Mouse (Mus musculus) kidney, adult 2 months (tissue): Measurements from ENCODE around the gene Cers4. TPM values are rescaled to one million over a fixed set of nuclear protein-coding genes. Genes with fewer than 3 reads are reported as not detected.
A peak's percentile ranks its signal among the peaks of the same experiment; 100 is the strongest.

Experiments
- DNase-seq: peaks from one replicate; pipeline ENCODE4 v3.0.0; 2021
- H3K27ac ChIP-seq: fragments of 200-500 bp; 2 replicates; pipeline ENCODE4 v1.5.1; 2012; ENCODE audit warnings: low read depth, low read length, control low read depth, inconsistent platforms; ENCODE audit not compliant: insufficient read depth
- H3K27me3 ChIP-seq: fragments of 200-500 bp; replicated peaks from 2 replicates; pipeline ENCODE4 v1.6.1; 2012; ENCODE audit warnings: mild to moderate bottlenecking, moderate library complexity, low read length, inconsistent platforms; ENCODE audit not compliant: control insufficient read depth, insufficient read depth
- H3K36me3 ChIP-seq: fragments of 200-500 bp; 2 replicates; pipeline ENCODE4 v1.6.1; 2012; ENCODE audit warnings: mild to moderate bottlenecking, moderate library complexity, low read length, inconsistent platforms; ENCODE audit not compliant: control insufficient read depth, insufficient read depth
- H3K4me1 ChIP-seq: fragments of 200-500 bp; 2 replicates; pipeline ENCODE4 v1.6.1; 2011; ENCODE audit warnings: low read length; ENCODE audit not compliant: control insufficient read depth, insufficient read depth
- H3K4me3 ChIP-seq: fragments of 200-500 bp; 2 replicates; pipeline ENCODE4 v1.5.1; 2011; ENCODE audit warnings: mild to moderate bottlenecking, low read depth, low read length, control low read depth; ENCODE audit not compliant: insufficient read depth
- CTCF ChIP-seq: fragments of 200-500 bp; conservative IDR thresholded peaks from 2 replicates; pipeline ENCODE4 v1.5.1; 2011; ENCODE audit warnings: low read depth, mild to moderate bottlenecking, control low read depth, low read length, moderate library complexity, mixed read lengths; ENCODE audit not compliant: insufficient read depth, insufficient read length
- POLR2A ChIP-seq: fragments of 200-500 bp; IDR thresholded peaks from one replicate; pipeline ENCODE4 v1.6.1; 2011; ENCODE audit warnings: low read depth, low read length, control low read depth
- WGBS: fragments of 180-500 bp; shearing (Covaris S2); methylation state at CpG from one replicate; pipeline ENCODE4 v1.1.7; 2018; 5-methylcytosine and 5-hydroxymethylcytosine counted together
- polyA plus RNA-seq: library from polyadenylated mRNA; depleted of rRNA; stranded (reverse); fragments of >200 nt; gene quantifications from 2 replicates; pipeline ENCODE4 v1.2.3, GENCODE M21; 2012

Cers4 gene
- polyA plus RNA-seq, 1 experiment = 26.9 TPM

GRCm38 (mm10) chr8:4483330-4483729 lies 9.5 kb upstream of the Cers4 start:
- Histone ChIP-seq H3K4me1 (no peaks in the 10 kb centered on the region), H3K27ac (no peak overlapping the region), H3K36me3 (no peaks in the 10 kb centered on the region), H3K4me3 (no peak overlapping the region), H3K27me3 (no peaks in the 10 kb centered on the region)
- TF ChIP-seq POLR2A = no peak
- TF ChIP-seq CTCF = no peak
- DNase-seq = peak; percentile 56
- WGBS = 40% methylated on average over 6 of the region's 6 CpGs

- no peaks in the 10 kb centered on the region for H3K36me3 ChIP-seq
- H3K4me3 ChIP-seq = peak overlapping the region; percentile 75
- DNase-seq = peak; percentile 65
- WGBS = 15% methylated on average over 21 of the region's 21 CpGs
- no peaks in the 10 kb centered on the region for H3K27me3 ChIP-seq
- peak overlapping the region; percentile 33; the same call in 1 of the 2 replicates for H3K27ac ChIP-seq
- no peak for TF ChIP-seq CTCF
- H3K4me1 ChIP-seq = no peaks in the 10 kb centered on the region
These were observed 1.0 kb downstream of the Cers4 start for GRCm38 (mm10) chr8:4493686-4494440.

GRCm38 (mm10) chr8:4495976-4496375 lies 3.1 kb downstream of the Cers4 start:
- Histone ChIP-seq H3K4me3 (no peak overlapping the region), H3K36me3 (no peaks in the 10 kb centered on the region), H3K27me3 (no peaks in the 10 kb centered on the region), H3K4me1 (no peaks in the 10 kb centered on the region), H3K27ac (no peak overlapping the region)
- DNase-seq = no peak
- no peak for TF ChIP-seq CTCF
- TF ChIP-seq POLR2A = no peak
- 68% methylated on average over 6 of the region's 6 CpGs for WGBS

GRCm38 (mm10) chr8:4497610-4498009 lies 4.8 kb downstream of the Cers4 start:
- Histone ChIP-seq H3K4me1 (no peaks in the 10 kb centered on the region), H3K4me3 (no peak overlapping the region), H3K27ac (no peak overlapping the region), H3K36me3 (no peaks in the 10 kb centered on the region), H3K27me3 (no peaks in the 10 kb centered on the region)
- no peak for DNase-seq
- WGBS = 90% methylated on average over 1 of the region's 1 CpGs
- TF ChIP-seq POLR2A = no peak
- no peak for TF ChIP-seq CTCF

- Histone ChIP-seq H3K27me3 (no peaks in the 10 kb centered on the region), H3K4me3 (no peak overlapping the region), H3K4me1 (no peaks in the 10 kb centered on the region; the same call in 1 of the 2 replicates), H3K36me3 (no peaks in the 10 kb centered on the region), H3K27ac (no peak overlapping the region)
- 90% methylated on average over 1 of the region's 1 CpGs for WGBS
- TF ChIP-seq POLR2A = no peak
- no peak for TF ChIP-seq CTCF
- no peak for DNase-seq
These were observed 12.5 kb downstream of the Cers4 start for GRCm38 (mm10) chr8:4505364-4505763.

- TF ChIP-seq POLR2A (no peak), CTCF (no peak)
- Histone ChIP-seq H3K27me3 (no peaks in the 10 kb centered on the region), H3K36me3 (no peaks in the 10 kb centered on the region), H3K27ac (no peak overlapping the region), H3K4me3 (no peak overlapping the region), H3K4me1 (peaks cover 4% of the 10 kb centered on the region)
- DNase-seq = peak; percentile 23
- WGBS = 46% methylated on average over 5 of the region's 5 CpGs
These were observed 14.7 kb downstream of the Cers4 start for GRCm38 (mm10) chr8:4507527-4507926.

- 80% methylated on average over 4 of the region's 4 CpGs for WGBS
- Histone ChIP-seq H3K27me3 (no peaks in the 10 kb centered on the region), H3K4me3 (no peak overlapping the region), H3K4me1 (peaks cover 4% of the 10 kb centered on the region), H3K27ac (no peak overlapping the region), H3K36me3 (no peaks in the 10 kb centered on the region)
- TF ChIP-seq POLR2A (no peak), CTCF (no peak)
- no peak for DNase-seq
These were observed 18.0 kb downstream of the Cers4 start for GRCm38 (mm10) chr8:4510824-4511223.
